8 mouse cellular contexts compared by ENCODE assay signal in the genomic region with DNA sequence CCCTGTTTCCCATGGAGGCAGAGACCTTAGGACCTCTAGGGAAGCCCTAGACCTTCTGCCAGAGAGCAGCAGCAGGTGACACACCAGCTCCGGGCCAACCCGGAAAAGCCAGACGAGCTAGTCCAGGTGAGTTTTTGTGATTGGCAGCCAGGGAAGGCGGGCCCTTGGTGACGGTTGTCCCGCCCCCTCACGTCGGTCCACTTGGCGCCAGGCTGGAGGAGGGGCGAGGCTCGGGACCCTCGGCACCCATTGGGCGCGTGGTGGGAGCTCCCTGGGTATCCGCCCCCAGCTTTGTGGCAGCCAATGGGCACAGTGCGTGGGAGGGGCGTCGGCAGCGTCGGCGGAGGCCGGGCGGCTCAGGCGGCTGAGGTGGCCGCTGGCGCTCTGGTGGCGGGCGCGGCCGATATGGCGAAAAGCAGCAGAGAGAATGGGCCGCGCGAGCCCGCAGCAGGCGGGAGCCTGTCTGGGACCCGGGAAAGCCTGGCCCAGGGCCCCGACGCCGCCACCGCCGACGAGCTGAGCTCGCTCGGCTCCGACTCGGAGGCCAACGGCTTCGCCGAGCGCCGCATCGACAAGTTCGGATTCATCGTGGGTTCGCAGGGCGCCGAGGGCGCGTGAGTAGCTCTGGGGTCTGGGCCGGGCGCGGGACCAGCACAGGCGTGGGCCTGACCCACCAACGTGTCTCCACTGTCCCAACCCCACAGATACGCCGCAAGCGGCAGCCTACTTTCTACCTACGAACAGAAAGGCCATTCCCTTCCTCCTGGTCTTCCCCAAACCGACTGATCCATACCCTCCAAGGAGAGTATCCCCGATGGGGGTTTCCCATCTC. TPM values are rescaled to one million over a fixed set of nuclear protein-coding genes. Genes with fewer than 3 reads are reported as not detected.
DNase-seq lines count a peak whose midpoint lies in the region; ATAC-seq and TF ChIP-seq lines count a peak whose summit lies in the region.

A gene (plus strand): TSS at position 304 of the 832 bp plus-strand sequence.

- H3K4me3 ChIP-seq in forebrain, embryonic 10.5 days, result peak within 1 kb of the TSS; percentile 82
- H3K4me3 ChIP-seq in heart, embryonic 15.5 days, result peak within 1 kb of the TSS; percentile 90
- peak within 1 kb of the TSS; percentile 86 to 90 for H3K4me3 ChIP-seq in liver, embryonic 14.5 days (ENCODE audit: insufficient read depth in 1 of 2, low read depth in 2 of 2, low read length in 2 of 2)
- H3K4me3 ChIP-seq in neural tube, embryonic 11.5 days (ENCODE audit: low read depth, low read length), result peak within 1 kb of the TSS; percentile 83
- peak within 1 kb of the TSS; percentile 94 for H3K4me3 ChIP-seq in stomach, postnatal 0 days (ENCODE audit: low read depth, low read length)

- H3K27ac ChIP-seq in forebrain, embryonic 10.5 days, result peak within 1 kb of the TSS; percentile 87
- peak within 1 kb of the TSS; percentile 55 for H3K27ac ChIP-seq in heart, embryonic 15.5 days
- no peak within 1 kb of the TSS for H3K27ac ChIP-seq in liver, embryonic 14.5 days
- H3K27ac ChIP-seq in neural tube, embryonic 11.5 days (ENCODE audit: low read depth, low read length), result no peak within 1 kb of the TSS
- peak within 1 kb of the TSS; percentile 85 for H3K27ac ChIP-seq in stomach, postnatal 0 days (replicated peaks)

- peak; percentile 98 for DNase-seq in CD8-positive naive resting alpha-beta T cell, adult 2 months (ENCODE audit: low read depth in 2 of 2, low spot score in 2 of 2)
- peak; percentile 93 for DNase-seq in c-Kit-positive CD71-negative TER-119-negative erythroid progenitor cells, embryonic 14.5 days (ENCODE audit: low read depth)
- peak; percentile 97 for DNase-seq in forebrain, embryonic 10.5 days (ENCODE audit: extremely low spot score, low spot score)
- peak; percentile 98 to 100 for DNase-seq in kidney, postnatal 25 days
- peak; percentile 96 to 97 (median 97) for DNase-seq in liver, embryonic 14.5 days (ENCODE audit: low read depth in 3 of 3, low spot score in 3 of 3)
- DNase-seq in neural tube, embryonic 11.5 days (ENCODE audit: low spot score), result peak; percentile 98
- peak; percentile 99 for DNase-seq in stomach, postnatal 0 days (ENCODE audit: low spot score)

- H3K4me2 ChIP-seq in heart, embryonic 15.5 days, result peak within 1 kb of the TSS; percentile 88
- peak within 1 kb of the TSS; percentile 91 for H3K4me2 ChIP-seq in liver, embryonic 14.5 days (ENCODE audit: low read depth)
- peak within 1 kb of the TSS; percentile 90 for H3K4me2 ChIP-seq in neural tube, embryonic 11.5 days (ENCODE audit: low read depth)
- H3K4me2 ChIP-seq in stomach, postnatal 0 days (replicated peaks; ENCODE audit: low read depth), result peak within 1 kb of the TSS; percentile 84

- peak within 1 kb of the TSS; percentile 95 for H3K9ac ChIP-seq in heart, embryonic 15.5 days
- H3K9ac ChIP-seq in liver, embryonic 14.5 days (replicated peaks), result peak within 1 kb of the TSS; percentile 78
- peak within 1 kb of the TSS; percentile 86 for H3K9ac ChIP-seq in neural tube, embryonic 11.5 days (ENCODE audit: low read length)
- H3K9ac ChIP-seq in stomach, postnatal 0 days (ENCODE audit: low read length), result peak within 1 kb of the TSS; percentile 96

- H3K9me3 ChIP-seq in forebrain, embryonic 10.5 days, result no peaks in the 10 kb centered on the region
- no peaks in the 10 kb centered on the region for H3K9me3 ChIP-seq in heart, embryonic 15.5 days (replicated peaks)
- no peaks in the 10 kb centered on the region for H3K9me3 ChIP-seq in liver, embryonic 14.5 days (ENCODE audit: control insufficient read depth, low read length)
- H3K9me3 ChIP-seq in neural tube, embryonic 11.5 days (ENCODE audit: control insufficient read depth, low read length), result no peaks in the 10 kb centered on the region
- no peaks in the 10 kb centered on the region for H3K9me3 ChIP-seq in stomach, postnatal 0 days (ENCODE audit: control insufficient read depth, low read length)

- H3K4me1 ChIP-seq in forebrain, embryonic 10.5 days, result peaks cover 37% of the 10 kb centered on the region
- peaks cover 22% of the 10 kb centered on the region for H3K4me1 ChIP-seq in heart, embryonic 15.5 days (replicated peaks)
- H3K4me1 ChIP-seq in liver, embryonic 14.5 days (replicated peaks; ENCODE audit: control insufficient read depth in 2 of 2, insufficient read depth in 2 of 2, low read length in 1 of 2), result peaks cover 3% of the 10 kb centered on the region in 2 experiments; a peak in 3 of 4 replicates
- peaks cover 5% of the 10 kb centered on the region for H3K4me1 ChIP-seq in neural tube, embryonic 11.5 days (ENCODE audit: control insufficient read depth, insufficient read depth, low read length)
- H3K4me1 ChIP-seq in stomach, postnatal 0 days (replicated peaks; ENCODE audit: control insufficient read depth, insufficient read depth), result peaks cover 14% of the 10 kb centered on the region

- peaks cover 27% of the 10 kb centered on the region for H3K36me3 ChIP-seq in forebrain, embryonic 10.5 days (replicated peaks)
- H3K36me3 ChIP-seq in heart, embryonic 15.5 days, result peaks cover 15% of the 10 kb centered on the region
- H3K36me3 ChIP-seq in liver, embryonic 14.5 days (replicated peaks; ENCODE audit: control insufficient read depth, insufficient read depth, low read depth), result peaks cover 5% of the 10 kb centered on the region
- no peaks in the 10 kb centered on the region for H3K36me3 ChIP-seq in neural tube, embryonic 11.5 days (ENCODE audit: control insufficient read depth, insufficient read depth, low read length)
- no peaks in the 10 kb centered on the region for H3K36me3 ChIP-seq in stomach, postnatal 0 days (ENCODE audit: control insufficient read depth, insufficient read depth, low read length)

- peaks cover 10% of the 10 kb centered on the region for H3K27me3 ChIP-seq in forebrain, embryonic 10.5 days (ENCODE audit: poor library complexity, severe bottlenecking)
- H3K27me3 ChIP-seq in heart, embryonic 15.5 days, result no peaks in the 10 kb centered on the region
- H3K27me3 ChIP-seq in liver, embryonic 14.5 days (ENCODE audit: control insufficient read depth, insufficient read depth, low read length), result no peaks in the 10 kb centered on the region
- no peaks in the 10 kb centered on the region for H3K27me3 ChIP-seq in neural tube, embryonic 11.5 days (ENCODE audit: control insufficient read depth, insufficient read depth, low read length)
- no peaks in the 10 kb centered on the region for H3K27me3 ChIP-seq in stomach, postnatal 0 days (ENCODE audit: control insufficient read depth, insufficient read depth, low read length)

- peak; percentile 100 for ATAC-seq in heart, embryonic 15.5 days (replicated peaks; ENCODE audit: insufficient number of reproducible peaks, insufficient read depth, low FRiP score, low read depth)
- ATAC-seq in liver, embryonic 14.5 days (ENCODE audit: insufficient read depth), result peak; percentile 100
- ATAC-seq in neural tube, embryonic 11.5 days (ENCODE audit: insufficient read depth, low FRiP score, low TSS enrichment), result peak; percentile 100
- ATAC-seq in stomach, postnatal 0 days (ENCODE audit: low FRiP score, low TSS enrichment), result peak; percentile 99

- WGBS in forebrain, embryonic 10.5 days, result under 1% methylated on average over 70 of the region's 71 CpGs
- under 1% methylated on average over 69 of the region's 71 CpGs for WGBS in heart, embryonic 15.5 days
- under 1% methylated on average over 71 of the region's 71 CpGs for WGBS in liver, embryonic 14.5 days (ENCODE audit: insufficient replicate concordance)
- WGBS in neural tube, embryonic 11.5 days, result under 1% methylated on average over 62 of the region's 71 CpGs
- under 1% methylated on average over 67 of the region's 71 CpGs for WGBS in stomach, postnatal 0 days

- TF ChIP-seq CTCF in liver, embryonic 14.5 days (IDR thresholded peaks at IDR 0.05; ENCODE audit: low read depth), result no peak
- no peak for TF ChIP-seq CTCF in stomach, postnatal 0 days (IDR thresholded peaks at IDR 0.05; ENCODE audit: low read depth)

- TF ChIP-seq EP300 in liver, embryonic 14.5 days (IDR thresholded peaks at IDR 0.05; ENCODE audit: low read depth), result no peak
- TF ChIP-seq EP300 in stomach, postnatal 0 days (optimal IDR thresholded peaks at IDR 0.05), result no peak

RNA-seq across cellular contexts. Expression of the gene that starts here (rescaled TPM):
- 24.4 and 25.4 TPM in 2 replicates for polyA plus RNA-seq in forebrain, embryonic 10.5 days (2016; fragmentation: Nextera tagmentation; extraction: Ambion mirVana)
- 13.9 and 21.6 TPM in 2 replicates for polyA plus RNA-seq in heart, embryonic 15.5 days (2015; fragmentation: Nextera tagmentation; extraction: Ambion mirVana)
- polyA plus RNA-seq in liver, embryonic 14.5 days (2012; rRNA removed), result 5.3 and 6.2 TPM in 2 replicates
- polyA plus RNA-seq in liver, embryonic 14.5 days (2014; fragmentation: Nextera tagmentation; extraction: Ambion mirVana), result 2.6 and 3.4 TPM in 2 replicates
- 20.5 and 22.1 TPM in 2 replicates for polyA plus RNA-seq in neural tube, embryonic 11.5 days (2014; fragmentation: Nextera tagmentation; extraction: Ambion mirVana)
- 35.1 and 38.5 TPM in 2 replicates for polyA plus RNA-seq in stomach, postnatal 0 days (2015; fragmentation: Nextera tagmentation; extraction: Ambion mirVana)

Comparison
In these comparisons a context has a peak if more than half of its experiments do, and no peak if none do; other contexts are left out.
1. H3K27ac ChIP-seq: peak in forebrain, embryonic 10.5 days (single experiment), heart, embryonic 15.5 days (single experiment) and stomach, postnatal 0 days (single experiment); none in liver, embryonic 14.5 days (single experiment) and neural tube, embryonic 11.5 days (single experiment).
2. Peak in every context shown above with its lines, with median percentiles within 50 percentile points of each other: DNase-seq, H3K4me3 ChIP-seq, ATAC-seq, H3K4me2 ChIP-seq and H3K9ac ChIP-seq.